Mouse (Mus musculus) urinary bladder, postnatal 25 days (tissue): ENCODE data around the gene Galnt7.

Experiments
- DNase-seq: peaks from one replicate; pipeline ENCODE4 v3.0.0; 2022; ENCODE audit warnings: low spot score

Galnt7 gene

DNA sequence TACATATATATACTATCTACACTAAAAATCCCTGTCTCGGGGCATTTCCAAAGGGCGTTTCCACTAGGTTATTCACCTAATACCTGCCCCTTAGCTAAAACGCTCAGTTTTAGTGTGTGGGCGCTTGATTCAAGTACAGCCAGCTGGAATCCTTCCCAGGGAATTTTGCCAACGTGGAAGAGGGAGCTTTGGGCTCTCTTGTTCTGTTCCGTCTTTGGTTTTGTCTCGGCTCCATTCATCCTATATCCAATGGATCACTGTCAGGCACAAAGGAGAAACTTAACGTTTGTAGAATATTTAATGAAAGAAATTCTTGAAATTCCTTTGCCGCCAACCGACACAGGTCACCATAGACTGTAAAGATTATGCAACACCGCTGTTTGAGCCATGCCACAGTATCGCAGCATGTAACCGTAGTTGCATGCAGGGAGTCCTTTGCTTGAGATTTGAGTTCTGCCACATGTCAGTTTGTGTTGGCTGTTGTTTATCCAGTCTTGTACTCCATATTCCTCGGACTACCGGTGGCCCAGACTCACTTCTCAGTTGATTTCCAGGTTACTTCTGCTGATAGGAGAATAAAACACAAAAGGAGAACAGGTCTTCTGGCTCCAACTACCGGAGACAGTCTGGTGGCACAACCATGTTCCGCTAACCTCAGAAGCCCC is 153.9 kb downstream of the Galnt7 start:
- peak; percentile 38 for DNase-seq

DNA sequence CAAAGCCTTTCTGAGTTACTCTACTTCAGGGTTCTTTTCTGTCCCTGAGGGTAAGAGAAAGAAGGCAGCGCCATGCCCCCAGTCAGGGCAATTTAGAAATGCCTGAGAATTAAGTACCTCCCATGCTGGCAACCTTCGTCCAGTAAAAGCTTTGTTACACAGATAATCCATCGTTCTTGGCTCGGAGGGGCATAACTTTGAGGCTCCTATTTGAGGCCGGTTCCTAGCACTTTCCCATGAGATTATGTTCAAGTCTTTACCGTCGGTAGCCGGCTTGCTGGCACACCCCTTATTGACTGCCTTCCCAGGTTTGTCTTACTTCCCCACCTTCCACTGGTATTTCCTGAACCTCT is 154.4 kb downstream of the Galnt7 start:
- no peak for DNase-seq

DNA sequence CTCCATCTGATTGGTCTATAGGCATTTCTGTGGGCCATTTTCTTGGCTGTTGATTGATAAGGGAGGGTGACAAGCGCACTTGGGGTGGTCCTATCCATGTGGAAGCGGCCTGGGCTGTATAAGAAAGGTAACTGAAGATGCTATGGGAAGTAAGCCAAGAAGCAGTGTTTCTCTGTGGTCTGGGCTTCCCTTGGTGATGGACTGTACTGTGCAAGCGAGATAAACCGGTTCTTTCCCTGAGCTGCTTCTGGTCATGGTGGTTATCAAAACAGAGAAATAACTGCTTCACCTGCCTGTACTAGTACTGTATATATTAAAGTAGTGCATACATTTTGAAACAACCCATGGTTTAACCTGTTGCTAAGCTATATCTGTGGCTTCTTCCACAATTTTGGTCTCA is 161.0 kb downstream of the Galnt7 start:
- no peak for DNase-seq

DNA sequence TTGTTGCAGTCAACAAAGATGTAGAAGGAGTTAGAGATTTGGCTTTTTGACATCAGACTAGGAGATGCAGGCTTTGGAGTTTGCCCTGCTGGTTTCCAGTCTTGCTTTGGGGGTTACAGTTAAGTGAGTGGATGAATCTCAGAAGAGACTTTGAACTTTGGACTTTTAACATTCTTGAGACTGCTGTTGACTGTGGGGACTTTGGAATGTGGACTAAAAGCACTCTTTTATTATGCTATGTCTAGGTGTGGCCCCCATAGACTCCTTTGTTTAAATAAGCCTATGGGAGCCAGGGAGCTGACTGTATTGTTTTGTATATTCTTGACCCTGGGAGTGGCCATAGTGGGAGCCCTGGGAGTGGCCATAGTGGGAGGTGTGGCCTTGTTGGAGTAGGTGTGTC is 162.9 kb downstream of the Galnt7 start:
- DNase-seq: no peak

DNA sequence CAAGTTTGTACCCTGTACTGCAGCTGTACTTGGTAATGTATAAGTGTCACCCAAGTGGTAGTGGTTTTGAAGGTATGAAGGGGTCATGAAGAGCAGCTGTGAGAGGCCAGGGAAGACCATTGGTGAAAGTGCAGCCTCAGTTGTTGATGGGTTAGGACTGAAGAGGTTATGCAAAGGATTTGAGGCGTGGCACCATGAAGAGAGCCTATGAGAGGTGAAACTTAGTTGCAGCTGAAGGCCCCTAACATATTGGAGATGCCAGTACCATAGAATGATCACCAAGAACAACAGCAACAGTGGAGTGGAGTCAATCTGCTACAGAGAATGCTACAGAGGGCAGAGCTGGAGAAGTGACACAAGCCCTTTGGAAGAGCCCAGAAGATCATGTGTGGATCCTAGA is 163.5 kb downstream of the Galnt7 start:
- no peak for DNase-seq

DNA sequence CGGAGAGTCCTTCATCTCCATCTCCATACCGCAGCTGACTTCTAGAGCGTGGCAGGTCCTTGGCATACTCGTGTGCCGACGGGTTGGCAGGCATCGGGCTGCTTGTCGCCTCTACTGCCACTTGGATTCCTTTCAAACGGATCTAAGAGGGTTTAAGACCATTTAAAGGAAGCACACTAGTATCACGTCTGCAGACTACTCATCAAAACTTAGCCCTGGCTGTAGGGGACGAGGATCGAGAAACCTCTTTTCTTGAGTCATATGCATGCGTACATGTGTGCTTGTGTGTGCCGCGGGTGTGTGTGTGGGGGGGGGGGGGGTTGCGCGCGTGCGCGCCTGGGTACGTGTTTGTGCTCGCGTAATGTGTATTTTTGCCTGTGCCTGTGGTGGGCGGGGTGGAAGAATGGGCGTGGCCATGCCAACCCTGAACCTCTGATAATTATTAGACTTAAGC is 164.5 kb downstream of the Galnt7 start:
- peak; percentile 29 for DNase-seq

DNA sequence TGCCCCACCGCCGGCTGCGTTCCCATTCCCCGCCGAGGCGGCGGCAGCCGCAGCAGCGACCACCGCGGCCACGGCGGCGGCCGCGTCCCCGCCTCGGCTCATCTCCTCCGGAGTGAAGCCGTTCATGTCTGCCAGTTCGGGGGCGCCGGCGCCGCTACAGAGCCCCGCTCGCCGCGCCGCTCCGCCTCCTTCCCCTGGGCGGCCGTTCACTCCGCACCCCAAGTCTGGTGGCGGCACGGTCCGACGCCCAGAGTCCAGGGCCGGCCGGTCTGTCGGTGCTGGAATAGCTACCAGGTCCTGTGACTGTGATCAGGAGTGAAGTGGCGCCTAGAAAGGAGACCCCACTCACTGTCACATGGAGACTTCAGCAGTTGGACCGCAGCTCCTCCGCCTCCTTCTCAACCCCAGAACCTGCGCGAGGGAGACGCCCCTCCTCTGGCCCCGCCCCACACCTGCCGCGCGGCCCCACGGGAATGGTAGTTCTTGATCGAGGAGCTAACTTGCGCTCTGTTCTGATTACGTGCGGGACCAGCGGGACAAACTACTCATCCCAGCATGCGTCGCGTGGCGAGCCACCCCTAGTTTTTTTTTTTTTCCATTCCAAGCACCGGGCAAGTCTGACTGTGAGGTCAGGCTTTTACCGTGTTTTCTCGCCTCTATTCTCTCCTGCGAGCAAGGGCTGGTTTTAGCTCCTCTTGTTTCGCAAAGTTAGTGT is 165.2 kb downstream of the Galnt7 start, which contains the start of gene Sap30:
TSS of gene Sap30 (minus strand) at position 420 of the 715 bp plus-strand sequence.
- peak; percentile 94 for DNase-seq

DNA sequence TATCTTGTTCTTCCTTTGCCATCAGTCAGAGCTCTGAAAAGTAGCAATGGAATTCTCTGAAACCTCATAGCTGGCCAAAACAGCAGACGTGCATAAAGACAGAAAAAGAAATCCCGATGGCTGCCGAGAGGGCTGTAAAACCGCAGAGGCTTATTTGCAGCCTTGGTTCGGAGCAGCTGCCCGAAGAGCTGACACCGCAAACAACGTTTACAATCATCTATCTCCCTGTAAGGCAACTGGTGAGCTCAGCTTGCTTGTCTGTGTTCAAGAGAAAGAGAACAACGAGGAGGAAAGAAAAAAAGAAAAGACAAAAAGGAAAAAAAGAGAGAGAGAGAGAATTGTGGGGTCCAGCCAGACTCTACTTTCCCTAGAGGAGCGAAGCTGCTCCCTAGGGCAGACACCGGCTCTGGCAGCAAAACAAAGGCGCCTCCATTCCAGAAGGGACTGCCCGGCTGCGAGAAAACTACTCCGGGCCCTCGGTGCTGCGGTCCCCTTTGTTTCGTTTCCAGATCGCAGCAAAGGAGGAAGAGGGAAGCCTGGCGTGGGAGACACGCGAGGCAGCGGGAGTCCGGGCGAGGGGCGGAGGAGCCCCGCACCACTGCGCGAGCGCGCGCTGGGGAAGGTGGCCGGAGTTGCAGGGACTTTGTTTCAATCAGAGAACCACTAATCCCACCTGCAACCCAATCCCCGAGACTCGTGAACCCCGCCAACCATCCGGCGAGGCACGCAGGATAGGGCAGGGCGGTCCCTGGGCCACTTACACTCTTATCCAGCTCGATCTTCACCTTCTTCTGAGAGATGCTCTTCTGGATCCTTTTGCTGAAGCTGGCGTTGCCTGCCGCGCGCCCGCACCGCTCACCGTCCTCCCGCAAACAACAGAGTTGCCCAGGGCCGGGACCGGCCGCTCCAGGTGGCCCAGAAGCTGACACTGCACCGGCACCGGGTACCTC is 166.1 kb downstream of the Galnt7 start:
- DNase-seq: peak; percentile 31

DNA sequence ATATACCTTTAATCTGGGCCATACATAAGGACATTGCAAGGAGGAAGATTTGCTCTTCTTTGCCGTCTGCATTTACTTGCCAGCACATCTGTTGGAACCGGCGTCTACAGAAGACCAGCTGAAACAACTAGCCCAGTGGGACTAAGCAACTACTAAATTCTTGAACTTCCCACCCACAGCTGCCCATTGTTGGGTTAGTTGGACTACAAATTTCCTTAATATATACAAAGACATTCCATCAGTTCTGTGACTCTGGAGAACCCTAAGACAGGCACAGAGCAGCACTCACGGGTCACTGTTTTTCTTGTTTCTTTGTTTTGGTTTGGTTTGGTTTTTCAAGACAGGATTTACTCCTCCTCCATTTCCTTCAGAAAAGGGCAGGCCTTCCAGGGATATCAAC is 172.2 kb downstream of the Galnt7 start:
- DNase-seq: no peak

DNA sequence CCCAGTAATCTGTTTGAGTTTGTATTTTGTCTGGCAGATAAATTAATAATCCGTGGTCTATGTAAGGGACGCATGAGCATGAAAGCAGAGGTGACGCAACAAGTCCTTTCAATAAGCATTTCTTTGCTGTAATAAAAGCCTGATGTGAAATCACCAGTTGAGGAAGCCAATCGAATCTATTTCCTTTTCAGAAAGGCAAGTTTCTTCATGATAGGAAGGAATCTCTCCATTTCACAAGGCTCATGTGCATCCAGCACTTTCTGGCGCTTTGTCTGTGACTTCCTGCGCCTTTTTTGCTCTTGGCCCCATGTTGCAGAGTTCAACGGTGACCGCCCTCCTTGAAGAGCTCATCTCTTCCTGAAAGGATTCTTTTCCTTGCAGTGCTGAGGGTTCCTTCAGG is 173.1 kb downstream of the Galnt7 start:
- DNase-seq: no peak

DNA sequence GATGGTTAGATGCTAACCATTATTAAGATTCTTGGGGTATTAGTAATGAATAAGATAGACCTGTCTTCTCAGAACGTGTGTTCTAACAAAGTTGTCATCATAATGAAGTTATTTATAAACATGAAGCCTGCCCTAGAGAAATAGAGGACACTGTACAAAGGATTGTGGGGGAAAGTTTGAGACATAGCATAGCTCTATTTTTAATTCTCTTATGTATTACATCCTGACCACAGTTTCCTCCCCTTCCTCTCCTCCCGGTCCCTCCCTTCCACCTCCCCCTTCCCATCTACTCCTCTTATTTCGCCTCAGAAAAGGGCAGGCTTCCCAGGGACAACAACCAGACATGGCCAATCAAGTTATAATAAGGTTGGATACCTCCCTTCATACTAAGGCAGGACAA is 174.4 kb downstream of the Galnt7 start:
- no peak for DNase-seq
